Mouse (Mus musculus): ENCODE results near the gene Mtus2. TPM values are rescaled to one million over a fixed set of nuclear protein-coding genes. Genes with fewer than 3 reads are reported as not detected.

The Mtus2 gene
- 40.4 and 50.2 TPM in 2 replicates for total RNA-seq (2014; rRNA removed)
- polyA plus RNA-seq (2015; fragmentation: Nextera tagmentation; extraction: Ambion mirVana) = 31.3 and 33.6 TPM in 2 replicates

GRCm38 (mm10) chr5:147956821-147957564 is at the start of gene Mtus2:
TSS of gene Mtus2 (plus strand) at chr5:147957320.
- H3K4me1 ChIP-seq (ENCODE audit: insufficient read depth, low read length) = no peaks in the 10 kb centered on the region
- H3K36me3 ChIP-seq (ENCODE audit: insufficient read depth, low read length) = no peaks in the 10 kb centered on the region
- H3K4me2 ChIP-seq (ENCODE audit: low read depth, low read length) = peak within 1 kb of the TSS; percentile 70
- H3K27me3 ChIP-seq (ENCODE audit: insufficient read depth, low read length) = no peaks in the 10 kb centered on the region; the same call in 1 of the 2 replicates
- peak; percentile 81 for TF ChIP-seq CTCF (IDR thresholded peaks at IDR 0.05; ENCODE audit: low read depth)
- WGBS = under 1% methylated on average over 54 of the region's 55 CpGs
- peak within 1 kb of the TSS; percentile 81 for H3K27ac ChIP-seq
- DNase-seq (ENCODE audit: low spot score) (peak; percentile 90), ATAC-seq (peak; percentile 94)
- peak within 1 kb of the TSS; percentile 69 for H3K9ac ChIP-seq (replicated peaks; ENCODE audit: low read length)
- H3K4me3 ChIP-seq (ENCODE audit: low read length) = peak within 1 kb of the TSS; percentile 59
- H3K9me3 ChIP-seq (ENCODE audit: low read length) = no peaks in the 10 kb centered on the region

GRCm38 (mm10) chr5:147907851-147908250 is 49.3 kb upstream of the Mtus2 start:
- Histone ChIP-seq H3K27ac (no peak overlapping the region), H3K4me3 (ENCODE audit: low read length) (no peak overlapping the region), H3K9me3 (ENCODE audit: low read length) (no peaks in the 10 kb centered on the region), H3K36me3 (ENCODE audit: insufficient read depth, low read length) (no peaks in the 10 kb centered on the region), H3K4me2 (ENCODE audit: low read depth, low read length) (no peak overlapping the region), H3K9ac (replicated peaks; ENCODE audit: low read length) (no peak overlapping the region), H3K27me3 (ENCODE audit: insufficient read depth, low read length) (no peaks in the 10 kb centered on the region), H3K4me1 (ENCODE audit: insufficient read depth, low read length) (no peaks in the 10 kb centered on the region)
- no peak for ATAC-seq
- no peak for DNase-seq (ENCODE audit: low spot score)
- no peak for TF ChIP-seq CTCF (IDR thresholded peaks at IDR 0.05; ENCODE audit: low read depth)
- WGBS = 90% methylated on average over 8 of the region's 8 CpGs

- no peak overlapping the region for H3K4me3 ChIP-seq (ENCODE audit: low read length)
- WGBS = 81% methylated on average over 12 of the region's 12 CpGs
- H3K27ac ChIP-seq = no peak overlapping the region
- no peak overlapping the region for H3K4me2 ChIP-seq (ENCODE audit: low read depth, low read length)
- no peak overlapping the region for H3K9ac ChIP-seq (replicated peaks; ENCODE audit: low read length)
- no peaks in the 10 kb centered on the region for H3K27me3 ChIP-seq (ENCODE audit: insufficient read depth, low read length)
- no peaks in the 10 kb centered on the region for H3K9me3 ChIP-seq (ENCODE audit: low read length)
- DNase-seq (ENCODE audit: low spot score) (no peak), ATAC-seq (no peak)
- TF ChIP-seq CTCF (IDR thresholded peaks at IDR 0.05; ENCODE audit: low read depth) = peak; percentile 25; the same call in 1 of the 2 replicates
- no peaks in the 10 kb centered on the region for H3K36me3 ChIP-seq (ENCODE audit: insufficient read depth, low read length)
- no peaks in the 10 kb centered on the region for H3K4me1 ChIP-seq (ENCODE audit: insufficient read depth, low read length)
Measured at GRCm38 (mm10) chr5:147910807-147911509, 46.2 kb upstream of the Mtus2 start.

- H3K27ac ChIP-seq = no peak overlapping the region
- H3K4me1 ChIP-seq (ENCODE audit: insufficient read depth, low read length) = no peaks in the 10 kb centered on the region
- no peaks in the 10 kb centered on the region for H3K36me3 ChIP-seq (ENCODE audit: insufficient read depth, low read length)
- no peaks in the 10 kb centered on the region for H3K9me3 ChIP-seq (ENCODE audit: low read length)
- WGBS = 68% methylated on average over 5 of the region's 5 CpGs
- no peaks in the 10 kb centered on the region for H3K27me3 ChIP-seq (ENCODE audit: insufficient read depth, low read length)
- no peak for TF ChIP-seq CTCF (IDR thresholded peaks at IDR 0.05; ENCODE audit: low read depth)
- no peak overlapping the region for H3K9ac ChIP-seq (replicated peaks; ENCODE audit: low read length)
- H3K4me3 ChIP-seq (ENCODE audit: low read length) = no peak overlapping the region
- no peak overlapping the region for H3K4me2 ChIP-seq (ENCODE audit: low read depth, low read length)
- ATAC-seq (no peak), DNase-seq (ENCODE audit: low spot score) (no peak)
Measured at GRCm38 (mm10) chr5:147911744-147912143, 45.4 kb upstream of the Mtus2 start.

- Histone ChIP-seq H3K4me3 (ENCODE audit: low read length) (no peak overlapping the region), H3K36me3 (ENCODE audit: insufficient read depth, low read length) (no peaks in the 10 kb centered on the region), H3K27ac (no peak overlapping the region), H3K9ac (replicated peaks; ENCODE audit: low read length) (no peak overlapping the region), H3K9me3 (ENCODE audit: low read length) (no peaks in the 10 kb centered on the region), H3K4me2 (ENCODE audit: low read depth, low read length) (no peak overlapping the region), H3K27me3 (ENCODE audit: insufficient read depth, low read length) (no peaks in the 10 kb centered on the region), H3K4me1 (ENCODE audit: insufficient read depth, low read length) (no peaks in the 10 kb centered on the region)
- DNase-seq (ENCODE audit: low spot score) (no peak), ATAC-seq (no peak)
- WGBS = 45% methylated on average over 14 of the region's 14 CpGs
- TF ChIP-seq CTCF (IDR thresholded peaks at IDR 0.05; ENCODE audit: low read depth) = no peak
Measured at GRCm38 (mm10) chr5:147913241-147913842, 43.8 kb upstream of the Mtus2 start.

- no peak overlapping the region for H3K4me3 ChIP-seq (ENCODE audit: low read length)
- ATAC-seq (no peak), DNase-seq (ENCODE audit: low spot score) (no peak)
- H3K27ac ChIP-seq = no peak overlapping the region
- 57% methylated on average over 6 of the region's 6 CpGs for WGBS
- no peaks in the 10 kb centered on the region for H3K9me3 ChIP-seq (ENCODE audit: low read length)
- no peaks in the 10 kb centered on the region for H3K4me1 ChIP-seq (ENCODE audit: insufficient read depth, low read length)
- no peaks in the 10 kb centered on the region for H3K27me3 ChIP-seq (ENCODE audit: insufficient read depth, low read length)
- no peak overlapping the region for H3K4me2 ChIP-seq (ENCODE audit: low read depth, low read length)
- peak; percentile 28 for TF ChIP-seq CTCF (IDR thresholded peaks at IDR 0.05; ENCODE audit: low read depth)
- H3K9ac ChIP-seq (replicated peaks; ENCODE audit: low read length) = no peak overlapping the region
- no peaks in the 10 kb centered on the region for H3K36me3 ChIP-seq (ENCODE audit: insufficient read depth, low read length)
Measured at GRCm38 (mm10) chr5:147915038-147915566, 42.0 kb upstream of the Mtus2 start.
